Mouse (Mus musculus) G1E (cell line): ENCODE data around the gene Rhebl1.

Experiments used
- CTCF ChIP-seq: IDR thresholded peaks from 2 replicates; pipeline ENCODE4 v1.5.1; 2012; ENCODE audit warnings: low read depth, low read length, inconsistent platforms, mixed read lengths
- GATA1 ChIP-seq: IDR thresholded peaks from 2 replicates; pipeline ENCODE4 v1.6.1; 2012; ENCODE audit warnings: borderline replicate concordance, low read length, inconsistent platforms, mixed read lengths
- POLR2AphosphoS5 ChIP-seq: IDR thresholded peaks from 2 replicates; pipeline ENCODE4 v1.6.1; 2012; ENCODE audit warnings: low read depth, low read length, inconsistent platforms; ENCODE audit not compliant: insufficient replicate concordance
- TAL1 ChIP-seq: conservative IDR thresholded peaks from 2 replicates; pipeline ENCODE4 v1.6.1; 2012; ENCODE audit warnings: low read depth, low read length, inconsistent platforms, mixed read lengths

DNA sequence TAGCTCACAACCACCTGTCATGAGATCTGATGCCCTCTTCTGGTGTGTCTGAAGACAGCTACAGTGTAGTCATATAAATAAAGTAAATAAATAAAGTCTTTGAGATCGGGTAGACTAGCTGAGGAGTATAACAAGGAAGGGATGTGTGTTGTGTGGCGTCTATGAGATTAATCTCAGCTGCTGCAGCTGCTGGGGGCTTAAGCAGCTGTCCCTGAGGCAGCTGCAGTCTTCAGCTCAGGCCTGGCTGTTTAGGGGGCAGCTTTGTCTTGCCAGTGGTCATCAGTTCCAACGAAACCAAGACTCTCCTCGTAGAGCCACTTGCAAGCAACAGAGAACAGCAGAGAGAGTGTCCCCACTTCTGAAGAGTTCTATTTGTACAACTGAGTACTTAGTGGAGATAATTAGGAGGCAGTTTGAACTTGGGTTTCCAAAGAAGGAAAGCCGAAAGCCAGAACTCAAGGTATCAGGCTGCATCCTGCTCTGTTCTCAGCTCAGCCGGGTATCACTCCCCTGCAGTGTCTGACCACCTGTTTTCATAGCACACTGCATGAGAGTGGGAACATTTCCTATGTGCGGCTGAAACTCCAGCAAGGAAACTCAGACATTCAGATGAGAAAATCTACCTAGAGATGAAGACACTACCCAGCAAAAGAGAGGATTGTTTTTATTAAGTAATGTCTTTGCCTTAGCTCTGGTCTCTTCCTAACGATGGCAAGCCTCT lies 7.5 kb downstream of the Rhebl1 start:
- TF ChIP-seq CTCF: no peak
- TF ChIP-seq GATA1: no peak
- TF ChIP-seq TAL1: no peak
- TF ChIP-seq POLR2AphosphoS5: no peak
